In the genomic region with DNA sequence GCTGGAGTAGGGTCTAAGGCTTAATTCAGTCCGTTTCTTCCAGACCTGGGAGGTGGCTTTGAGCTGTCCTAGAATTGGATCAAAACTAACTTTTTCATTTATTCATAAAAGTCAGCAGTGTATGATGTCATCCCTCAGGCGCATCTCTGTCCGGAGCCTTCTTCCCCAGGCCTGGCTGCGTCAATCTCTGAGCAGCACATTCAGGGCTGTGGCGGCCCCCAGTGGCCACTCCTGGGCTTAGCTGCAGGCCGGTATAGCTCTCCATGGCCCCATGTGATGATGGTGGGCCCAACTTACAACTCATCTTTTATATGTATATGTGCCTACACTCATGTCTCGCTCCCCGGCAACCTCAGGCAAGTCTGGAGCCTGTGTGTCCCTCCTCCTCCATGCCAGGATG, we compare ENCODE assay signal across 8 mouse cellular contexts. TPM values are rescaled to one million over a fixed set of nuclear protein-coding genes. Genes with fewer than 3 reads are reported as not detected.
DNase-seq lines count a peak whose midpoint lies in the region; ATAC-seq lines count a peak whose summit lies in the region.

No protein-coding gene starts in this region.

- DNase-seq in A20 (ENCODE audit: low read depth, low spot score) = peak; percentile 85
- DNase-seq in adrenal gland, postnatal 14 days = peak; percentile 89
- DNase-seq in heart, embryonic 10.5 days (ENCODE audit: low spot score) = peak; percentile 82
- DNase-seq in liver, embryonic 11.5 days (ENCODE audit: low spot score) = peak; percentile 60
- DNase-seq in naive thymus-derived CD4-positive, alpha-beta T cell, adult 2 months (ENCODE audit: low read depth) = peak; percentile 82

- H3K27ac ChIP-seq in embryonic facial prominence, embryonic 13.5 days = no peak overlapping the region
- H3K27ac ChIP-seq in heart, embryonic 10.5 days = no peak overlapping the region
- no peak overlapping the region for H3K27ac ChIP-seq in kidney, embryonic 15.5 days
- no peak overlapping the region for H3K27ac ChIP-seq in liver, embryonic 11.5 days (ENCODE audit: low read depth, low read length)
- no peak overlapping the region for H3K27ac ChIP-seq in stomach, embryonic 16.5 days (ENCODE audit: low read length)

- H3K9me3 ChIP-seq in embryonic facial prominence, embryonic 13.5 days = no peaks in the 10 kb centered on the region
- H3K9me3 ChIP-seq in heart, embryonic 10.5 days = no peaks in the 10 kb centered on the region
- no peaks in the 10 kb centered on the region for H3K9me3 ChIP-seq in kidney, embryonic 15.5 days (replicated peaks)
- H3K9me3 ChIP-seq in liver, embryonic 11.5 days (ENCODE audit: control insufficient read depth, low read length) = no peaks in the 10 kb centered on the region
- H3K9me3 ChIP-seq in stomach, embryonic 16.5 days (replicated peaks; ENCODE audit: control insufficient read depth, low read length) = no peaks in the 10 kb centered on the region

- 9% methylated on average over 8 of the region's 8 CpGs for WGBS in embryonic facial prominence, embryonic 13.5 days
- 9% methylated on average over 8 of the region's 8 CpGs for WGBS in heart, embryonic 10.5 days
- WGBS in kidney, embryonic 15.5 days = 12% methylated on average over 8 of the region's 8 CpGs
- 12% methylated on average over 8 of the region's 8 CpGs for WGBS in liver, embryonic 11.5 days
- 10% methylated on average over 8 of the region's 8 CpGs for WGBS in stomach, embryonic 16.5 days

- no peak overlapping the region for H3K4me3 ChIP-seq in embryonic facial prominence, embryonic 13.5 days
- H3K4me3 ChIP-seq in heart, embryonic 10.5 days = no peak overlapping the region
- H3K4me3 ChIP-seq in kidney, embryonic 15.5 days (replicated peaks) = no peak overlapping the region
- H3K4me3 ChIP-seq in liver, embryonic 11.5 days (ENCODE audit: low read depth, low read length) = no peak overlapping the region
- H3K4me3 ChIP-seq in stomach, embryonic 16.5 days (replicated peaks; ENCODE audit: low read length) = no peak overlapping the region

- H3K27me3 ChIP-seq in embryonic facial prominence, embryonic 13.5 days = no peaks in the 10 kb centered on the region
- peaks cover 15% of the 10 kb centered on the region; the same call in 1 of the 2 replicates for H3K27me3 ChIP-seq in heart, embryonic 10.5 days (ENCODE audit: insufficient read depth, poor library complexity, severe bottlenecking)
- H3K27me3 ChIP-seq in kidney, embryonic 15.5 days = peaks cover 6% of the 10 kb centered on the region; the same call in 1 of the 2 replicates
- H3K27me3 ChIP-seq in liver, embryonic 11.5 days (replicated peaks; ENCODE audit: control insufficient read depth, insufficient read depth, low read length) = no peaks in the 10 kb centered on the region
- no peaks in the 10 kb centered on the region for H3K27me3 ChIP-seq in stomach, embryonic 16.5 days (ENCODE audit: control insufficient read depth, insufficient read depth, low read length)

- H3K36me3 ChIP-seq in embryonic facial prominence, embryonic 13.5 days = no peaks in the 10 kb centered on the region
- no peaks in the 10 kb centered on the region for H3K36me3 ChIP-seq in heart, embryonic 10.5 days
- H3K36me3 ChIP-seq in kidney, embryonic 15.5 days = no peaks in the 10 kb centered on the region
- no peaks in the 10 kb centered on the region for H3K36me3 ChIP-seq in liver, embryonic 11.5 days (ENCODE audit: control insufficient read depth, insufficient read depth, low read length)
- no peaks in the 10 kb centered on the region for H3K36me3 ChIP-seq in stomach, embryonic 16.5 days (ENCODE audit: control insufficient read depth, insufficient read depth, low read length)

- no peak overlapping the region for H3K4me2 ChIP-seq in embryonic facial prominence, embryonic 13.5 days
- no peak overlapping the region for H3K4me2 ChIP-seq in kidney, embryonic 15.5 days
- no peak overlapping the region for H3K4me2 ChIP-seq in liver, embryonic 11.5 days
- H3K4me2 ChIP-seq in stomach, embryonic 16.5 days (ENCODE audit: low read depth, low read length) = no peak overlapping the region

- no peak overlapping the region for H3K9ac ChIP-seq in embryonic facial prominence, embryonic 13.5 days
- H3K9ac ChIP-seq in kidney, embryonic 15.5 days = no peak overlapping the region
- no peak overlapping the region for H3K9ac ChIP-seq in liver, embryonic 11.5 days (ENCODE audit: low read depth, low read length)
- no peak overlapping the region for H3K9ac ChIP-seq in stomach, embryonic 16.5 days (ENCODE audit: low read length)

- H3K4me1 ChIP-seq in embryonic facial prominence, embryonic 13.5 days = peaks cover 12% of the 10 kb centered on the region; the same call in 1 of the 2 replicates
- peaks cover 8% of the 10 kb centered on the region; the same call in 1 of the 2 replicates for H3K4me1 ChIP-seq in heart, embryonic 10.5 days
- H3K4me1 ChIP-seq in kidney, embryonic 15.5 days = peaks cover 8% of the 10 kb centered on the region
- H3K4me1 ChIP-seq in liver, embryonic 11.5 days (replicated peaks; ENCODE audit: control insufficient read depth, insufficient read depth, low read length) = peaks cover 7% of the 10 kb centered on the region; the same call in 1 of the 2 replicates
- peaks cover 5% of the 10 kb centered on the region for H3K4me1 ChIP-seq in stomach, embryonic 16.5 days (ENCODE audit: control insufficient read depth, insufficient read depth, low read length)

- ATAC-seq in embryonic facial prominence, embryonic 13.5 days (ENCODE audit: insufficient number of reproducible peaks, insufficient read depth, low FRiP score, low TSS enrichment, low read depth) = 0 out of 2 replicates have a peak, but pooled peaks have one; percentile 43
- peak; percentile 80 for ATAC-seq in kidney, embryonic 15.5 days (replicated peaks; ENCODE audit: low FRiP score)
- ATAC-seq in liver, embryonic 11.5 days (replicated peaks; ENCODE audit: low FRiP score) = peak; percentile 68
- peak; percentile 71; the same call in 1 of the 2 replicates for ATAC-seq in stomach, embryonic 16.5 days (ENCODE audit: insufficient read depth, low FRiP score)

RNA-seq across cellular contexts. Expression of gene Treh, which starts 21.0 kb away (rescaled TPM):
- total RNA-seq in adrenal gland, postnatal 14 days (2021) = not detected in 2 replicates
- polyA plus RNA-seq in embryonic facial prominence, embryonic 13.5 days (2015; fragmentation: Nextera tagmentation; extraction: Ambion mirVana) = 0.73 TPM in 1 of 2 replicates, not detected in the other
- not detected in 2 replicates for polyA plus RNA-seq in heart, embryonic 10.5 days (2016; fragmentation: Nextera tagmentation; extraction: Ambion mirVana)
- 0.22 and 0.23 TPM in 2 replicates for polyA plus RNA-seq in kidney, embryonic 15.5 days (2015; fragmentation: Nextera tagmentation; extraction: Ambion mirVana)
- polyA plus RNA-seq in liver, embryonic 11.5 days (2014; fragmentation: Nextera tagmentation; extraction: Ambion mirVana) = not detected in 2 replicates
- polyA plus RNA-seq in stomach, embryonic 16.5 days (2015; fragmentation: Nextera tagmentation; extraction: Ambion mirVana) = not detected in 2 replicates

RNA-seq across cellular contexts. Expression of gene Ddx6, which starts 47.3 kb away (rescaled TPM):
- total RNA-seq in adrenal gland, postnatal 14 days (2021) = 122 TPM in 2 replicates
- polyA plus RNA-seq in embryonic facial prominence, embryonic 13.5 days (2015; fragmentation: Nextera tagmentation; extraction: Ambion mirVana) = 28.3 and 29.2 TPM in 2 replicates
- polyA plus RNA-seq in heart, embryonic 10.5 days (2016; fragmentation: Nextera tagmentation; extraction: Ambion mirVana) = 12.6 and 12.7 TPM in 2 replicates
- 16.7 and 17.9 TPM in 2 replicates for polyA plus RNA-seq in kidney, embryonic 15.5 days (2015; fragmentation: Nextera tagmentation; extraction: Ambion mirVana)
- polyA plus RNA-seq in liver, embryonic 11.5 days (2014; fragmentation: Nextera tagmentation; extraction: Ambion mirVana) = 8.4 and 10.2 TPM in 2 replicates
- polyA plus RNA-seq in stomach, embryonic 16.5 days (2015; fragmentation: Nextera tagmentation; extraction: Ambion mirVana) = 10.6 and 11.5 TPM in 2 replicates
